Mouse (Mus musculus) liver, postnatal 0 days (tissue): ENCODE results near the gene Spata46. TPM values are rescaled to one million over a fixed set of nuclear protein-coding genes. Genes with fewer than 3 reads are reported as not detected.

ENCODE experiments used
- ATAC-seq: fragments of 200-750 bp; cut with Nextera tagmentation; 2 replicates; pipeline ENCODE4 v1.8.0; 2017; ENCODE audit warnings: mild to moderate bottlenecking, moderate library complexity
- DNase-seq: peaks from one replicate; pipeline ENCODE4 v3.0.0-alpha.2; 2016
- H3K27ac ChIP-seq: fragments of 300-500 bp; sonication (generic); 2 replicates; pipeline ENCODE4 v1.5.1; 2014; ENCODE audit warnings: antibody characterized with exemption, moderate library complexity, mild to moderate bottlenecking, low read depth
- H3K27me3 ChIP-seq: fragments of 300-500 bp; sonication (generic); 2 replicates; pipeline ENCODE4 v1.6.1; 2014; ENCODE audit warnings: low read length, control low read depth, mixed read lengths; ENCODE audit not compliant: insufficient read depth
- H3K36me3 ChIP-seq: fragments of 300-500 bp; sonication (generic); replicated peaks from 2 replicates; pipeline ENCODE4 v1.6.1; 2014; ENCODE audit warnings: mild to moderate bottlenecking, control low read depth, low read length, moderate library complexity, mixed read lengths; ENCODE audit not compliant: insufficient read depth
- H3K4me1 ChIP-seq: fragments of 300-500 bp; sonication (generic); 2 replicates; pipeline ENCODE4 v1.6.1; 2014; ENCODE audit warnings: antibody characterized with exemption, mild to moderate bottlenecking, control low read depth; ENCODE audit not compliant: insufficient read depth
- H3K4me2 ChIP-seq: fragments of 300-500 bp; sonication (generic); 2 replicates; pipeline ENCODE4 v1.6.1; 2014; ENCODE audit warnings: low read depth, mild to moderate bottlenecking, low read length, moderate library complexity, mixed read lengths
- H3K4me3 ChIP-seq: fragments of 300-500 bp; sonication (generic); 2 replicates; pipeline ENCODE4 v1.5.1; 2014; ENCODE audit warnings: low read depth, low read length
- H3K9ac ChIP-seq: fragments of 300-500 bp; sonication (generic); replicated peaks from 2 replicates; pipeline ENCODE4 v1.6.1; 2014; ENCODE audit warnings: mild to moderate bottlenecking, moderate library complexity
- H3K9me3 ChIP-seq: fragments of 300-500 bp; sonication (generic); 2 replicates; pipeline ENCODE4 v1.6.1; 2016; ENCODE audit warnings: mild to moderate bottlenecking, control low read depth, low read length, mixed read lengths
- CTCF ChIP-seq: sonication (generic); IDR thresholded peaks from 2 replicates; pipeline ENCODE4 v1.5.1; 2016; ENCODE audit warnings: antibody characterized with exemption, low read depth
- EP300 ChIP-seq: IDR thresholded peaks from 2 replicates; pipeline ENCODE4 v1.6.1; 2016; ENCODE audit warnings: antibody characterized with exemption, low read depth, mild to moderate bottlenecking
- WGBS: fragments of 180-500 bp; shearing (Covaris S2); extraction: QIAGEN DNeasy Blood & Tissue Kit; methylation state at CpG from one replicate; pipeline ENCODE4 v1.1.7; 2014; ENCODE audit not compliant: insufficient replicate concordance; 5-methylcytosine and 5-hydroxymethylcytosine counted together
- polyA plus RNA-seq: library from polyadenylated mRNA; unstranded; fragments of >200 nt; fragmentation: Nextera tagmentation; extraction: Ambion mirVana; gene quantifications from 2 replicates; pipeline ENCODE4 v1.2.1, GENCODE M21; 2015

The Spata46 gene
- polyA plus RNA-seq, 1 experiment from 2014 or later, result 0.48 TPM

- Histone ChIP-seq H3K36me3 (no peaks in the 10 kb centered on the region), H3K27me3 (no peaks in the 10 kb centered on the region), H3K4me3 (no peak overlapping the region), H3K9me3 (no peaks in the 10 kb centered on the region), H3K27ac (no peak overlapping the region), H3K9ac (no peak overlapping the region), H3K4me2 (no peak overlapping the region), H3K4me1 (no peaks in the 10 kb centered on the region)
- ATAC-seq (no peak), DNase-seq (no peak)
- TF ChIP-seq EP300, result no peak
- no peak for TF ChIP-seq CTCF
Observed at GRCm38 (mm10) chr1:170351080-170351479, 42.5 kb downstream of the Spata46 start.

GRCm38 (mm10) chr1:170353335-170353734, 44.7 kb downstream of the Spata46 start:
- Histone ChIP-seq H3K4me2 (no peak overlapping the region), H3K9ac (no peak overlapping the region), H3K4me3 (no peak overlapping the region), H3K4me1 (no peaks in the 10 kb centered on the region), H3K36me3 (no peaks in the 10 kb centered on the region), H3K9me3 (no peaks in the 10 kb centered on the region), H3K27ac (no peak overlapping the region), H3K27me3 (no peaks in the 10 kb centered on the region)
- ATAC-seq, result no peak
- WGBS, result 62% methylated on average over 3 of the region's 3 CpGs
- no peak for DNase-seq
- TF ChIP-seq EP300, result no peak
- TF ChIP-seq CTCF, result no peak

GRCm38 (mm10) chr1:170360183-170360915, 51.7 kb downstream of the Spata46 start:
- Histone ChIP-seq H3K36me3 (no peaks in the 10 kb centered on the region), H3K27me3 (no peaks in the 10 kb centered on the region), H3K9me3 (no peaks in the 10 kb centered on the region), H3K4me3 (no peak overlapping the region), H3K4me1 (peaks cover 5% of the 10 kb centered on the region; the same call in 1 of the 2 replicates), H3K27ac (no peak overlapping the region), H3K9ac (no peak overlapping the region), H3K4me2 (no peak overlapping the region)
- WGBS, result 64% methylated on average over 10 of the region's 10 CpGs
- DNase-seq (no peak), ATAC-seq (no peak)
- TF ChIP-seq EP300, result no peak
- TF ChIP-seq CTCF, result no peak

Other genes with a start within 250 kb of the Spata46 start
- 0.84 and 1.4 TPM in 2 replicates for gene Ddr2, start 198.0 kb upstream of the Spata46 start, polyA plus RNA-seq
- gene Uap1, start 133.8 kb upstream of the Spata46 start, polyA plus RNA-seq, result 19.6 and 22.3 TPM in 2 replicates
- 3.3 and 3.4 TPM in 2 replicates for gene Uhmk1, start 93.4 kb upstream of the Spata46 start, polyA plus RNA-seq
- gene Sh2d1b2, start 76.1 kb upstream of the Spata46 start, polyA plus RNA-seq, result not detected in 2 replicates
- 0.31 and 0.46 TPM in 2 replicates for gene Sh2d1b1, start 31.5 kb upstream of the Spata46 start, polyA plus RNA-seq
- gene Gm7694, start 2.5 kb upstream of the Spata46 start, polyA plus RNA-seq, result 2.0 and 2.7 TPM in 2 replicates